Mouse (Mus musculus): ENCODE results near the gene Mad1l1. TPM values are rescaled to one million over a fixed set of nuclear protein-coding genes. Genes with fewer than 3 reads are reported as not detected.

Mad1l1 gene
- polyA plus RNA-seq, 1 experiment from 2014 or later = 37.4 TPM

DNA sequence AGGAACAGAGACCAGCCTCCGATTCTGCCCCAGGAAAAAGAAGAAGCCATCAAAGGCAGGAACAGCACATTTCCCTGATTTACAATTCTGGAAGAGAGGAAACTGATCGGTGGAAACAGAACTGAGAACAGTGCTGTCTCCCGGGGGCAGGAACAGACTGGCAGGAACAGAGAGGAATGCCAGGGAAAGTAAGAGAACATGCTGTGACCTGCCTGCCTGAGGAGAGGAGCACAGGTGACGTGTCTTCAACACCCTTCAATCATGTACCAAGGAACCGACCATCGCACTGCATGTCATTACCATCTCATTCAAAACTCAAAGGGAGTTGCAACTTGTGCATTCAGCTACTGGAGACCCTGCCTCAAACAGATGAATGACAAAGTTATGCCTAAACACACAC is 44.6 kb downstream of the Mad1l1 start:
- Histone ChIP-seq H3K4me3 (replicated peaks; ENCODE audit: low read length) (no peak overlapping the region), H3K9ac (ENCODE audit: low read length) (no peak overlapping the region), H3K9me3 (replicated peaks; ENCODE audit: control insufficient read depth, low read length) (no peaks in the 10 kb centered on the region), H3K4me2 (ENCODE audit: low read depth, low read length) (no peak overlapping the region), H3K27ac (ENCODE audit: low read length) (no peak overlapping the region), H3K4me1 (ENCODE audit: control insufficient read depth, insufficient read depth, low read length) (no peaks in the 10 kb centered on the region), H3K36me3 (ENCODE audit: control insufficient read depth, insufficient read depth, low read length) (no peaks in the 10 kb centered on the region), H3K27me3 (ENCODE audit: control insufficient read depth, insufficient read depth, low read length) (no peaks in the 10 kb centered on the region)
- 85% methylated on average over 6 of the region's 6 CpGs for WGBS
- no peak for ATAC-seq (ENCODE audit: insufficient read depth, low FRiP score)

DNA sequence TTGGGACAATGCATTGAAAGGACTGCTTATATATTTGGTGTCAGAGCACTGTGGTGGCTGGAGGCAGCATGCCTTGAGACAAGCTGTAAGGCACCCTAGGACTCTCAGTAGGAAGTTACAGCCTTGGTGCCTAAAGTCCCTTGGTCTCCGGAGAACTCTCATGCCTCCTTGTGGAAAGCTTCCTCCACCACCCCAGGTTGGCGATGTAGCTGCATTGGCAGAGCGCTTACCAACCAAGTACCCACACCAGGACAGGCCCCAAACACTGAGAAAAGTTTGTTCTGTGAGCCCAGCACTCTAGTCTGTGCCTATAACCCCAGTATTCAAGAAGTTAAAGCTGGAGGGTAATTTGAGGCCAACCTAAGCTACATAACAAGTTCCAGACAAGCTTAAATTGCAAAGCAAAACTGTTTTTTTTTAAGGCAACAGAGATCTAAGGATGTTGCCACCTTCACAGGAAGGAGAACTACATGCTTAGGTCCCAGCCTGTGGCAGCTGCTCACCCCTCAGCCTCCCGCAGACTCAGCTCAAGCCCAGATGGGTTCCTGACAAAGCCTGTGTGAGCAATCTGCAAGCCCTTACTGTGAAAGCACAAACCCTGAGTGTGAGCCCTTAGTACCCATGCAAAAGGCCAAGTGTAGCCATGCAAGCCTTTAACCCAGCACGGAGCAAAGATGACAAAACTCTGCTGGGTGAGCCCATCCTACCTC is 50.2 kb downstream of the Mad1l1 start:
- no peak overlapping the region for H3K27ac ChIP-seq (ENCODE audit: low read length)
- no peak overlapping the region for H3K9ac ChIP-seq (ENCODE audit: low read length)
- no peak overlapping the region for H3K4me2 ChIP-seq (ENCODE audit: low read depth, low read length)
- 89% methylated on average over 5 of the region's 5 CpGs for WGBS
- ATAC-seq (ENCODE audit: insufficient read depth, low FRiP score) = no peak
- no peak overlapping the region for H3K4me3 ChIP-seq (replicated peaks; ENCODE audit: low read length)
- H3K4me1 ChIP-seq (ENCODE audit: control insufficient read depth, insufficient read depth, low read length) = no peaks in the 10 kb centered on the region
- H3K36me3 ChIP-seq (ENCODE audit: control insufficient read depth, insufficient read depth, low read length) = no peaks in the 10 kb centered on the region
- no peaks in the 10 kb centered on the region for H3K27me3 ChIP-seq (ENCODE audit: control insufficient read depth, insufficient read depth, low read length)
- H3K9me3 ChIP-seq (replicated peaks; ENCODE audit: control insufficient read depth, low read length) = no peaks in the 10 kb centered on the region

GRCm38 (mm10) chr5:140268396-140268795 is 53.0 kb downstream of the Mad1l1 start:
- no peak overlapping the region for H3K27ac ChIP-seq (ENCODE audit: low read length)
- no peak overlapping the region for H3K9ac ChIP-seq (ENCODE audit: low read length)
- 66% methylated on average over 4 of the region's 4 CpGs for whole genome bisulfite sequencing
- no peak for ATAC-seq (ENCODE audit: insufficient read depth, low FRiP score)
- H3K36me3 ChIP-seq (ENCODE audit: control insufficient read depth, insufficient read depth, low read length) = no peaks in the 10 kb centered on the region
- H3K4me2 ChIP-seq (ENCODE audit: low read depth, low read length) = no peak overlapping the region
- H3K4me1 ChIP-seq (ENCODE audit: control insufficient read depth, insufficient read depth, low read length) = no peaks in the 10 kb centered on the region
- no peak overlapping the region for H3K4me3 ChIP-seq (replicated peaks; ENCODE audit: low read length)
- H3K9me3 ChIP-seq (replicated peaks; ENCODE audit: control insufficient read depth, low read length) = no peaks in the 10 kb centered on the region
- no peaks in the 10 kb centered on the region for H3K27me3 ChIP-seq (ENCODE audit: control insufficient read depth, insufficient read depth, low read length)

GRCm38 (mm10) chr5:140267061-140267460 is 54.3 kb downstream of the Mad1l1 start:
- Histone ChIP-seq H3K27ac (ENCODE audit: low read length) (no peak overlapping the region), H3K4me3 (replicated peaks; ENCODE audit: low read length) (no peak overlapping the region), H3K9ac (ENCODE audit: low read length) (no peak overlapping the region), H3K4me1 (ENCODE audit: control insufficient read depth, insufficient read depth, low read length) (no peaks in the 10 kb centered on the region), H3K4me2 (ENCODE audit: low read depth, low read length) (no peak overlapping the region), H3K36me3 (ENCODE audit: control insufficient read depth, insufficient read depth, low read length) (no peaks in the 10 kb centered on the region), H3K9me3 (replicated peaks; ENCODE audit: control insufficient read depth, low read length) (no peaks in the 10 kb centered on the region), H3K27me3 (ENCODE audit: control insufficient read depth, insufficient read depth, low read length) (no peaks in the 10 kb centered on the region)
- WGBS = 83% methylated on average over 2 of the region's 2 CpGs
- ATAC-seq (ENCODE audit: insufficient read depth, low FRiP score) = no peak

DNA sequence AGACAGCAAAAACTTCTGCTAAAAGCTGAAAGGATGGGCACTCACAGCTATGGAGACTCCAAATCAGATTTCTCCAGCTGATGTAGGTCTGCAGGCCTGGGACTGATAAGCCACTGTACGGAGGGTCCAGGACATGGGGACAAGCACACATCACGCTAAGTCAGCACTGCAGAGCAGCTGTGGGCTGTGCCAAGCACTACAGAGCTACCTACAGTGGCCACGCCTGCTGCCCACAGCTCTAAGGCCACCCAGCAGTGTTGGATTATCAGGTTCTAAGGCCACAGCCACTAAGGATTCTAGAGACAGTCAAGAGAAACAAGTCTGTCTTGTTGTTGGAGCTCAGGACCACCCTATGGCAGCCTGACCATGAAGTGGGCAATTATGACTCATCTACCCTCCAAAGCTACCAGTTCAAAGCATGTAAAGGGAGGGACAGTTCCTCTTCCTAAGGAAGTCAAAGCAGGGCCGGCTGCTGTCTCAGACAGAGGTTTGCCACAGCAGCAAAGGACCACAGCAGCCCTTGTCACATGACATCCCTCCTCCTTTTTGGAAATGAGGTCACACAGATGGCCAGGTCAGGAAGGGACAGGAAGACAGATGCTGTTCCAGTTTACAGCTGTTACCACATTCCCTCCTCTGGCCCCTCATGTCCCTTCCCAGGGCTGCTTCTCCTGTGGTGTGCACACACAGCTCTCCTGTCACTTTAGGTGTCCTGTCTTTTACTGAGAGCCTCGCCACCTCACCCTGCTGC is 56.4 kb downstream of the Mad1l1 start:
- Histone ChIP-seq H3K9me3 (replicated peaks; ENCODE audit: control insufficient read depth, low read length) (no peaks in the 10 kb centered on the region), H3K4me2 (ENCODE audit: low read depth, low read length) (no peak overlapping the region), H3K36me3 (ENCODE audit: control insufficient read depth, insufficient read depth, low read length) (no peaks in the 10 kb centered on the region), H3K27me3 (ENCODE audit: control insufficient read depth, insufficient read depth, low read length) (no peaks in the 10 kb centered on the region), H3K9ac (ENCODE audit: low read length) (no peak overlapping the region), H3K4me3 (replicated peaks; ENCODE audit: low read length) (no peak overlapping the region), H3K4me1 (ENCODE audit: control insufficient read depth, insufficient read depth, low read length) (no peaks in the 10 kb centered on the region), H3K27ac (ENCODE audit: low read length) (0 out of 2 replicates have a peak overlapping the region, but pooled peaks have one; percentile 16)
- ATAC-seq (ENCODE audit: insufficient read depth, low FRiP score) = no peak
- WGBS = 79% methylated on average over 5 of the region's 5 CpGs

- H3K4me2 ChIP-seq (ENCODE audit: low read depth, low read length) = no peak overlapping the region
- no peaks in the 10 kb centered on the region for H3K36me3 ChIP-seq (ENCODE audit: control insufficient read depth, insufficient read depth, low read length)
- H3K4me3 ChIP-seq (replicated peaks; ENCODE audit: low read length) = no peak overlapping the region
- no peak for ATAC-seq (ENCODE audit: insufficient read depth, low FRiP score)
- no peaks in the 10 kb centered on the region for H3K9me3 ChIP-seq (replicated peaks; ENCODE audit: control insufficient read depth, low read length)
- no peak overlapping the region for H3K9ac ChIP-seq (ENCODE audit: low read length)
- H3K27ac ChIP-seq (ENCODE audit: low read length) = no peak overlapping the region
- WGBS = 83% methylated on average over 30 of the region's 30 CpGs
- H3K27me3 ChIP-seq (ENCODE audit: control insufficient read depth, insufficient read depth, low read length) = no peaks in the 10 kb centered on the region
- H3K4me1 ChIP-seq (ENCODE audit: control insufficient read depth, insufficient read depth, low read length) = no peaks in the 10 kb centered on the region
Observed at GRCm38 (mm10) chr5:140263754-140264749, 57.3 kb downstream of the Mad1l1 start.

- 91% methylated on average over 3 of the region's 3 CpGs for WGBS
Observed at GRCm38 (mm10) chr5:140262401-140262800, 59.0 kb downstream of the Mad1l1 start.

GRCm38 (mm10) chr5:140261313-140261712 is 60.0 kb downstream of the Mad1l1 start:
- Histone ChIP-seq H3K4me2 (ENCODE audit: low read depth, low read length) (no peak overlapping the region), H3K27me3 (ENCODE audit: control insufficient read depth, insufficient read depth, low read length) (no peaks in the 10 kb centered on the region), H3K9me3 (replicated peaks; ENCODE audit: control insufficient read depth, low read length) (no peaks in the 10 kb centered on the region), H3K4me3 (replicated peaks; ENCODE audit: low read length) (no peak overlapping the region), H3K36me3 (ENCODE audit: control insufficient read depth, insufficient read depth, low read length) (no peaks in the 10 kb centered on the region), H3K9ac (ENCODE audit: low read length) (no peak overlapping the region), H3K27ac (ENCODE audit: low read length) (no peak overlapping the region), H3K4me1 (ENCODE audit: control insufficient read depth, insufficient read depth, low read length) (no peaks in the 10 kb centered on the region)
- 87% methylated on average over 4 of the region's 4 CpGs for WGBS
- ATAC-seq (ENCODE audit: insufficient read depth, low FRiP score) = no peak

More at GRCm38 (mm10) chr5:140262401-140262800, 59.0 kb downstream of the Mad1l1 start:
- Histone ChIP-seq H3K4me2 (ENCODE audit: low read depth, low read length) (no peak overlapping the region), H3K36me3 (ENCODE audit: control insufficient read depth, insufficient read depth, low read length) (no peaks in the 10 kb centered on the region), H3K27ac (ENCODE audit: low read length) (no peak overlapping the region), H3K9ac (ENCODE audit: low read length) (no peak overlapping the region), H3K4me3 (replicated peaks; ENCODE audit: low read length) (no peak overlapping the region), H3K4me1 (ENCODE audit: control insufficient read depth, insufficient read depth, low read length) (no peaks in the 10 kb centered on the region), H3K9me3 (replicated peaks; ENCODE audit: control insufficient read depth, low read length) (no peaks in the 10 kb centered on the region), H3K27me3 (ENCODE audit: control insufficient read depth, insufficient read depth, low read length) (no peaks in the 10 kb centered on the region)
- ATAC-seq (ENCODE audit: insufficient read depth, low FRiP score) = no peak

Data from stomach, embryonic 16.5 days (tissue).